Mouse (Mus musculus) lung, adult 2 months (tissue): ENCODE results near the gene Iffo2.

Experiments
- CTCF ChIP-seq: fragments of 200-500 bp; IDR thresholded peaks from 2 replicates; pipeline ENCODE4 v1.5.1; 2011; ENCODE audit warnings: mild to moderate bottlenecking, low read length, control low read depth; ENCODE audit not compliant: insufficient read depth
- POLR2A ChIP-seq: fragments of 200-500 bp; IDR thresholded peaks from 2 replicates; pipeline ENCODE4 v1.6.1; 2011; ENCODE audit warnings: low read depth, mild to moderate bottlenecking, control low read depth, low read length, borderline replicate concordance; ENCODE audit errors: extremely low read depth

GRCm38 (mm10) chr4:139512985-139513384 is 17.4 kb upstream of the Iffo2 start:
- TF ChIP-seq CTCF (no peak), POLR2A (no peak)
